ENCODE assay signal across 7 mouse cellular contexts in genomic region chr5:121219980-121220731, GRCm38 (mm10). TPM values are rescaled to one million over a fixed set of nuclear protein-coding genes. Genes with fewer than 3 reads are reported as not detected.
A peak's percentile ranks its signal among the peaks of the same experiment; 100 is the strongest.
DNase-seq lines count a peak whose midpoint lies in the region; ATAC-seq and TF ChIP-seq lines count a peak whose summit lies in the region.

Gene Hectd4 (plus strand): TSS chr5:121220219.

- intact Hi-C loops in left cerebral cortex, postnatal 4 days (cut with DNase I): loop anchor here (5.0 kb wide), 1 partner anchor 47 kb away; no protein-coding TSS in a partner anchor

- no peaks in the 10 kb centered on the region for H3K27me3 ChIP-seq in intestine, postnatal 0 days (replicated peaks; ENCODE audit: control insufficient read depth, insufficient read depth, low read length)
- H3K27me3 ChIP-seq in midbrain, embryonic 12.5 days: no peaks in the 10 kb centered on the region
- no peaks in the 10 kb centered on the region for H3K27me3 ChIP-seq in small intestine, adult 2 months (ENCODE audit: control insufficient read depth, insufficient read depth, low read length)

- peak within 1 kb of the TSS; percentile 78 for H3K4me2 ChIP-seq in intestine, postnatal 0 days (replicated peaks; ENCODE audit: low read depth)
- peak within 1 kb of the TSS; percentile 89 for H3K4me2 ChIP-seq in midbrain, embryonic 12.5 days (replicated peaks)

- no peaks in the 10 kb centered on the region for H3K36me3 ChIP-seq in intestine, postnatal 0 days (ENCODE audit: control insufficient read depth, insufficient read depth)
- H3K36me3 ChIP-seq in midbrain, embryonic 12.5 days: no peaks in the 10 kb centered on the region
- H3K36me3 ChIP-seq in small intestine, adult 2 months (ENCODE audit: control insufficient read depth, insufficient read depth, low read length): peaks cover 4% of the 10 kb centered on the region; the same call in 1 of the 2 replicates

- peak within 1 kb of the TSS; percentile 94 for H3K4me3 ChIP-seq in intestine, postnatal 0 days (ENCODE audit: low read depth, low read length)
- H3K4me3 ChIP-seq in midbrain, embryonic 12.5 days: peak within 1 kb of the TSS; percentile 95
- H3K4me3 ChIP-seq in small intestine, adult 2 months (ENCODE audit: low read depth, low read length): peak within 1 kb of the TSS; percentile 94

- H3K9ac ChIP-seq in intestine, postnatal 0 days (ENCODE audit: low read depth, low read length): peak within 1 kb of the TSS; percentile 95
- peak within 1 kb of the TSS; percentile 95 for H3K9ac ChIP-seq in midbrain, embryonic 12.5 days (replicated peaks)

- ATAC-seq in intestine, postnatal 0 days: peak; percentile 88
- peak; percentile 89 for ATAC-seq in midbrain, embryonic 12.5 days (ENCODE audit: low FRiP score, low read depth)

- 0 out of 2 replicates have a peak, but pooled peaks have one; percentile 1 for TF ChIP-seq CTCF in intestine, postnatal 0 days (IDR thresholded peaks at IDR 0.05; ENCODE audit: low read depth)
- TF ChIP-seq CTCF in small intestine, adult 2 months (IDR thresholded peaks at IDR 0.05; ENCODE audit: extremely low read depth, insufficient read length, insufficient replicate concordance, low read depth, low read length): no peak

- TF ChIP-seq POLR2A in small intestine, adult 2 months (IDR thresholded peaks at IDR 0.05; ENCODE audit: low read depth, low read length): peak; percentile 61; the same call in 1 of the 2 replicates

- H3K27ac ChIP-seq in intestine, postnatal 0 days (ENCODE audit: low read depth, low read length): peak within 1 kb of the TSS; percentile 94
- H3K27ac ChIP-seq in midbrain, embryonic 12.5 days (replicated peaks): peak within 1 kb of the TSS; percentile 92
- H3K27ac ChIP-seq in small intestine, adult 2 months (ENCODE audit: insufficient read depth, low read depth, low read length): peak within 1 kb of the TSS; percentile 80

- no peaks in the 10 kb centered on the region for H3K9me3 ChIP-seq in intestine, postnatal 0 days (ENCODE audit: control insufficient read depth)
- H3K9me3 ChIP-seq in midbrain, embryonic 12.5 days: no peaks in the 10 kb centered on the region

- DNase-seq in adrenal gland, adult 8-10 months: peak; percentile 92
- DNase-seq in embryo, embryonic 9.5 days (ENCODE audit: extremely low spot score): peak; percentile 98
- no peak for DNase-seq in gonadal fat pad, adult 2 months (ENCODE audit: low read depth)
- peak; percentile 98 for DNase-seq in left cerebral cortex, postnatal 4 days

- WGBS in intestine, postnatal 0 days: under 1% methylated on average over 70 of the region's 90 CpGs
- WGBS in midbrain, embryonic 12.5 days: under 1% methylated on average over 43 of the region's 90 CpGs
- under 1% methylated on average over 81 of the region's 90 CpGs for WGBS in small intestine, adult 2 months

- H3K4me1 ChIP-seq in intestine, postnatal 0 days (replicated peaks; ENCODE audit: control insufficient read depth, insufficient read depth, low read length): no peaks in the 10 kb centered on the region
- peaks cover 13% of the 10 kb centered on the region for H3K4me1 ChIP-seq in midbrain, embryonic 12.5 days
- peaks cover 7% of the 10 kb centered on the region for H3K4me1 ChIP-seq in small intestine, adult 2 months (ENCODE audit: control insufficient read depth, insufficient read depth, insufficient read length, low read length)

RNA-seq across cellular contexts. Expression of gene Hectd4, which starts in this region (rescaled TPM):
- 10 to 100 TPM; 22.7 to 39.2 (median 29.1) TPM for total RNA-seq in adrenal gland, adult 8-10 months (2022)
- polyA plus RNA-seq in gonadal fat pad, adult 2 months (2012; rRNA removed): 13.0 and 15.6 TPM in 2 replicates
- polyA plus RNA-seq in intestine, postnatal 0 days (2015; fragmentation: Nextera tagmentation; extraction: Ambion mirVana): 2.1 and 2.2 TPM in 2 replicates
- total RNA-seq in left cerebral cortex, postnatal 4 days (2021): 100 to 1,000 TPM; 202 to 219 TPM
- polyA plus RNA-seq in midbrain, embryonic 12.5 days (2016; fragmentation: Nextera tagmentation; extraction: Ambion mirVana): 14.9 and 17.8 TPM in 2 replicates
- polyA plus RNA-seq in small intestine, adult 2 months (2012; rRNA removed): 12.2 and 28.8 TPM in 2 replicates

Comparison
In these comparisons a context has a peak if more than half of its experiments do, and no peak if none do; other contexts are left out.
1. RNA of gene Hectd4 (total RNA-seq): 202 to 219 TPM in left cerebral cortex, postnatal 4 days; 22.7 to 39.2 TPM in adrenal gland, adult 8-10 months; every median in the first group is over 4 times any median in the second.
2. Peak in every context shown above with its lines, with median percentiles within 50 percentile points of each other: H3K27ac ChIP-seq and H3K4me3 ChIP-seq.